Mouse (Mus musculus): ENCODE data around the gene Cbs. TPM values are rescaled to one million over a fixed set of nuclear protein-coding genes. Genes with fewer than 3 reads are reported as not detected.

Gene Cbs
- total and polyA plus RNA-seq, 3 experiments = 1.2 to 1.9 (median 1.4) TPM

DNA sequence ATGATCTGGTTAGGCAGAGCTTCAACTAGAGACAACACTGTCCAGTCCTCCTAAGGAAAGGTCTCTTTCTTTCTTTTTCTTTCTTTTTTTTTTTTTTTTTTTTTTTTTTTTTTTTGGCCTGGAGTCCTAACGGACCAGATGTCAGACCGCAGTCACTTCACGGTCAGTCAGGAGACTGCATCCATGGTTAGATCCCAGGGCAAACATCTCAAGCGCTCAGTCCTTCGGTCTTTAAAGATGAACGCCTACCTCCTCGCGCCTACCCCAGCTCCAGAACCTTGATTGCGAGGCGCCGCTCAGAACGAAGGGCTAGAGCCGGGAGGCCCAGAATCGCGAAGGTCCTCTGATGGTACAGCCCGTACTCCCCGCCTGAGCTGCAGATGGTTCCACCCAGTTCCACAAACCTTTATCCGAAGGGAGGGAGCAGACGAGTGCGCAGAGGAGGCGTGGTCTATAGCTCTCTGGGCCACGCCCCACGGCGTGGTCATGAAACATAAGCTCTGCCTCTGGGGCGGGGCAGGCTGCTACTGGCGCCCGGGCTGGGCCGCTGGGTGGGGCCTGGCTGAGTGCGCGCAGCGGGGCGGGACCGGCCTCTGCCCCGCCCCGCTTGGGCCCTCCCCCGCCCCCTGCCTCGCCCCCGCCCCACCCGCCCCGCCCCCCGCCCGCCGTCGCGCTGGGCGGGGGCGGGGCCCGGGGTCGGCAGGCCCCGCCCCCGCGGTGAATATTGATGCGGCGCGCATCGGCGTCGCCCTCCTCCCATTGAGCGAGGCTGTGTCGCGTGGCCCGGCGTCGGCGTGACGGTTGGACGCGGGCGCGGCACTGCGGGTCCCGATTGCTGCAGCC lies 72.8 kb downstream of the Cbs start, which contains the start of gene Pknox1:
Pknox1 (plus strand) TSS at position 720 of the 843 bp plus-strand sequence.
- Histone ChIP-seq H3K9ac (ENCODE audit: insufficient read depth, low read depth) (peak within 1 kb of the TSS; percentile 92), H3K27ac (ENCODE audit: insufficient read depth, low read depth) (peak within 1 kb of the TSS; percentile 74), H3K36me3 (replicated peaks in 1 of 2; ENCODE audit: control insufficient read depth in 1 of 2, insufficient read depth in 1 of 2, low read length in 1 of 2) (peaks cover 0 to 15% of the 10 kb centered on the region in 2 experiments), H3K4me2 (ENCODE audit: insufficient read depth, low read depth, poor library complexity, severe bottlenecking) (peak within 1 kb of the TSS; percentile 95), H3K4me1 (ENCODE audit: control insufficient read depth in 1 of 2, insufficient read depth in 2 of 2) (peaks cover 7 to 33% of the 10 kb centered on the region in 2 experiments), H3K4me3 (replicated peaks in 1 of 3; ENCODE audit: low read depth in 2 of 3, low read length in 2 of 3, poor library complexity in 1 of 3) (peak within 1 kb of the TSS; percentile 70 to 100 (median 85)), H3K79me2 (replicated peaks; ENCODE audit: control insufficient read depth, extremely low read depth, insufficient read depth, poor library complexity, severe bottlenecking) (peaks cover 26% of the 10 kb centered on the region), H3K9me3 (replicated peaks; ENCODE audit: low read length) (no peaks in the 10 kb centered on the region), H3K27me3 (replicated peaks) (no peaks in the 10 kb centered on the region)
- DNase-seq (ENCODE audit: extremely low read depth) = peak; percentile 99
- in situ Hi-C loops (cut with MboI; ENCODE audit: low pct_ligation_motif_present, low pct_unique_long_range_greater_than_20kb, low sequenced_read_pairs) = no loop called here
- TF ChIP-seq PAX5 (IDR thresholded peaks at IDR 0.05; ENCODE audit: low read length) = no peak
- TF ChIP-seq RCOR1 (conservative IDR thresholded peaks at IDR 0.05; ENCODE audit: low read depth, low read length) = no peak
- no peak; the same call in 1 of the 2 replicates for TF ChIP-seq IRF4 (IDR thresholded peaks at IDR 0.05; ENCODE audit: low read depth, low read length)
- TF ChIP-seq USF2 (conservative IDR thresholded peaks at IDR 0.05; ENCODE audit: low read depth, low read length) = no peak; the same call in 1 of the 2 replicates
- no peak for TF ChIP-seq KAT2A (IDR thresholded peaks at IDR 0.05; ENCODE audit: insufficient replicate concordance, low read length)
- TF ChIP-seq JUND (conservative IDR thresholded peaks at IDR 0.05; ENCODE audit: low read depth, low read length) = no peak
- TF ChIP-seq CHD1 (IDR thresholded peaks at IDR 0.05; ENCODE audit: low read depth, low read length) = peak; percentile 99
- TF ChIP-seq ELF1 (IDR thresholded peaks at IDR 0.05; ENCODE audit: low read depth, low read length) = 0 out of 2 replicates have a peak, but pooled peaks have one; percentile 5
- no peak for TF ChIP-seq UBTF (IDR thresholded peaks at IDR 0.05; ENCODE audit: low read depth, low read length)
- TF ChIP-seq GABPA (IDR thresholded peaks at IDR 0.05; ENCODE audit: insufficient replicate concordance, low read depth, low read length) = no peak
- peak; percentile 27; the same call in 1 of the 2 replicates for TF ChIP-seq HCFC1 (IDR thresholded peaks at IDR 0.05; ENCODE audit: low read depth, low read length)
- peak; percentile 57; the same call in 1 of the 2 replicates for TF ChIP-seq TCF12 (IDR thresholded peaks at IDR 0.05; ENCODE audit: low read depth, low read length)
- TF ChIP-seq MAX (IDR thresholded peaks at IDR 0.05; ENCODE audit: low read length) = 0 out of 2 replicates have a peak, but pooled peaks have one; percentile 9
- no peak for TF ChIP-seq ZMIZ1 (IDR thresholded peaks at IDR 0.05; ENCODE audit: low read depth, low read length)
- no peak; the same call in 1 of the 2 replicates for TF ChIP-seq NELFE (IDR thresholded peaks at IDR 0.05; ENCODE audit: low read depth, low read length)
- TF ChIP-seq MEF2A (IDR thresholded peaks at IDR 0.05; ENCODE audit: borderline replicate concordance, low read depth, low read length) = no peak
- peak; percentile 52 for TF ChIP-seq TBP (conservative IDR thresholded peaks at IDR 0.05; ENCODE audit: low read depth, low read length)
- no peak for TF ChIP-seq RAD21 (IDR thresholded peaks at IDR 0.05; ENCODE audit: low read depth, low read length)
- no peak for TF ChIP-seq ZC3H11A (IDR thresholded peaks at IDR 0.05; ENCODE audit: low read depth, low read length)
- TF ChIP-seq CTCF (conservative IDR thresholded peaks at IDR 0.05 in 1 of 2, IDR thresholded peaks at IDR 0.05 in 1 of 2; ENCODE audit: low read depth in 2 of 2, low read length in 2 of 2) = no peak
- no peak; the same call in 1 of the 2 replicates for TF ChIP-seq ETS1 (conservative IDR thresholded peaks at IDR 0.05; ENCODE audit: low read depth, low read length)
- TF ChIP-seq E2F4 (IDR thresholded peaks at IDR 0.05; ENCODE audit: insufficient replicate concordance, low read depth, low read length) = no peak
- TF ChIP-seq USF1 (IDR thresholded peaks at IDR 0.05; ENCODE audit: low read depth, low read length) = peak; percentile 71
- TF ChIP-seq NRF1 (IDR thresholded peaks at IDR 0.05; ENCODE audit: low read depth, low read length) = peak; percentile 71
- peak; percentile 67 for TF ChIP-seq POLR2A (IDR thresholded peaks at IDR 0.05; ENCODE audit: low read depth, low read length)
- TF ChIP-seq MYC (IDR thresholded peaks at IDR 0.05; ENCODE audit: low read depth, low read length) = 0 out of 2 replicates have a peak, but pooled peaks have one; percentile 25
- TF ChIP-seq EP300 (IDR thresholded peaks at IDR 0.05; ENCODE audit: low read length) = no peak
- TF ChIP-seq POLR2AphosphoS2 (IDR thresholded peaks at IDR 0.05; ENCODE audit: low read depth, low read length) = no peak
- peak; percentile 76; the same call in 1 of the 2 replicates for TF ChIP-seq SIN3A (IDR thresholded peaks at IDR 0.05; ENCODE audit: low read length)
- peak; percentile 95 for TF ChIP-seq ZNF384 (IDR thresholded peaks at IDR 0.05; ENCODE audit: low read depth, low read length)
- TF ChIP-seq MAZ (IDR thresholded peaks at IDR 0.05; ENCODE audit: low read depth, low read length) = peak; percentile 90
- TF ChIP-seq MXI1 (IDR thresholded peaks at IDR 0.05; ENCODE audit: low read depth, low read length) = no peak
- peak; percentile 56; the same call in 1 of the 2 replicates for TF ChIP-seq CHD2 (IDR thresholded peaks at IDR 0.05; ENCODE audit: low read length)
- TF ChIP-seq BHLHE40 (IDR thresholded peaks at IDR 0.05; ENCODE audit: low read depth, low read length) = peak; percentile 45
- TF ChIP-seq SMC3 (IDR thresholded peaks at IDR 0.05; ENCODE audit: low read depth, low read length) = no peak
- TF ChIP-seq MAFK (IDR thresholded peaks at IDR 0.05; ENCODE audit: insufficient replicate concordance, low read length) = no peak
- TF ChIP-seq JUN (IDR thresholded peaks at IDR 0.05; ENCODE audit: insufficient read depth, low read depth, low read length) = no peak
- TF ChIP-seq ZKSCAN1 (IDR thresholded peaks at IDR 0.05; ENCODE audit: borderline replicate concordance, low read depth, low read length) = no peak; the same call in 1 of the 2 replicates
- dilution Hi-C loops (cut with MboI; ENCODE audit: extremely low pct_ligation_motif_present, extremely low pct_unique_long_range_greater_than_20kb, low sequenced_read_pairs) = no loop called here

Data from CH12.LX (cell line).